Mouse (Mus musculus) kidney, adult 2 months (tissue): ENCODE measurements around the gene Clptm1. TPM values are rescaled to one million over a fixed set of nuclear protein-coding genes. Genes with fewer than 3 reads are reported as not detected.
"Not testable (repeated sequence)": the region's sequence is repeated elsewhere in the genome, so short reads cannot be mapped to it uniquely, and the experiment has no call there.

Experiments used
- DNase-seq: peaks from one replicate; pipeline ENCODE4 v3.0.0; 2021
- H3K27ac ChIP-seq: fragments of 200-500 bp; 2 replicates; pipeline ENCODE4 v1.5.1; 2012; ENCODE audit warnings: low read depth, low read length, control low read depth, inconsistent platforms; ENCODE audit not compliant: insufficient read depth
- H3K27me3 ChIP-seq: fragments of 200-500 bp; replicated peaks from 2 replicates; pipeline ENCODE4 v1.6.1; 2012; ENCODE audit warnings: mild to moderate bottlenecking, moderate library complexity, low read length, inconsistent platforms; ENCODE audit not compliant: control insufficient read depth, insufficient read depth
- H3K36me3 ChIP-seq: fragments of 200-500 bp; 2 replicates; pipeline ENCODE4 v1.6.1; 2012; ENCODE audit warnings: mild to moderate bottlenecking, moderate library complexity, low read length, inconsistent platforms; ENCODE audit not compliant: control insufficient read depth, insufficient read depth
- H3K4me1 ChIP-seq: fragments of 200-500 bp; 2 replicates; pipeline ENCODE4 v1.6.1; 2011; ENCODE audit warnings: low read length; ENCODE audit not compliant: control insufficient read depth, insufficient read depth
- H3K4me3 ChIP-seq: fragments of 200-500 bp; 2 replicates; pipeline ENCODE4 v1.5.1; 2011; ENCODE audit warnings: mild to moderate bottlenecking, low read depth, low read length, control low read depth; ENCODE audit not compliant: insufficient read depth
- CTCF ChIP-seq: fragments of 200-500 bp; conservative IDR thresholded peaks from 2 replicates; pipeline ENCODE4 v1.5.1; 2011; ENCODE audit warnings: low read depth, mild to moderate bottlenecking, control low read depth, low read length, moderate library complexity, mixed read lengths; ENCODE audit not compliant: insufficient read depth, insufficient read length
- POLR2A ChIP-seq: fragments of 200-500 bp; IDR thresholded peaks from one replicate; pipeline ENCODE4 v1.6.1; 2011; ENCODE audit warnings: low read depth, low read length, control low read depth
- WGBS: fragments of 180-500 bp; shearing (Covaris S2); methylation state at CpG from one replicate; pipeline ENCODE4 v1.1.7; 2018; 5-methylcytosine and 5-hydroxymethylcytosine counted together
- polyA plus RNA-seq: library from polyadenylated mRNA; depleted of rRNA; stranded (reverse); fragments of >200 nt; gene quantifications from 2 replicates; pipeline ENCODE4 v1.2.3, GENCODE M21; 2012

Gene Clptm1
- polyA plus RNA-seq, 1 experiment, result 144 TPM

DNA sequence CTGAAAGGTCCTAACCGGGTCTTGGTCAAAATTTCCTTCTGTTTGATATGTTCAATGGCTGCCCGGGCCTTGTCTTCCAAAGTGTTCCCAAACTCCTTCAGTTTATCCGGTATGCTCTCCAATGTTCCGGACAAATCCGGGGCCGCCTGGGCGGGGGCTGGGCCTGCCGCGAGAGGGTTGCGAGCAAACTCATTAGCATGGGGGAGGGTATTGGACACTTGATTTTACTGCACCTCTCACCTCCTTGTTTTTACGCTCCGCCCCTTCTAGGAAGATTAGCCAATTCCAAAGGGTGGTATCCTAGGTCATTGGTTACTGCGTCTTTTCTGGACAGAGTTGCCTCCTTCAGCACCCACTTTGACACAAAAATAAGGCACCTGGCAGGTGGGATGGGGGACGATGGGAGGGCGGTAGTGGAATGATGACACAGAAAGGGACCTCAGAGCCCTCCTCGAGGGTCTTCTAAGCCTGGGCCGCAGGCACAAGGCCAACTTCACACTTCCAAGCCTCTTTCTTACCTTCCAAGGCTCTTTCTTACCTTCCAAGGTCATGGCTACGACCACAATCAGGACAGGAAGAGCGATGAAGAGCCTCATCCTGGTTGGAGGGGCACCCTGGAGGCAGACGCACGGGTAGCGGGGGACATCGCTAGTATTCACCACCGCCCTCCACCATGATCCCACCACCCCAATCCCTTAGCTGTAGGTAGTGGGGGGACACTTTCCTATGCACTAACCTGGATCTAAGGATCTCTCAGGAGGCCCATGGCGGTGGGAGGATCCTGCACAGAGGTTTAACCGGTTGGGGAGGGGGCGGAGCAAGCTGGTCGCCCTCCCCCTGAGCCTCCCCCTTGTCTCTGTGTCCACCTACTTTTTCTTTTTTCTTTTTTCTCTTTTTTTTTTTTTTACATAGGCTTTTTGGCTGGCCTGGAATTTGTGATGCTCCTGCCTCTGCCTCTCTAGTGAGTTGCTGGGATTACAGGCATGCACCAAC is 27.3 kb upstream of the Clptm1 start, which contains the start of gene Apoc1:
Gene Apoc1 (minus strand): TSS at position 788 of the 993 bp plus-strand sequence.
- 64% methylated on average over 28 of the region's 28 CpGs for WGBS
- Histone ChIP-seq H3K27me3 (no peaks in the 10 kb centered on the region), H3K36me3 (no peaks in the 10 kb centered on the region), H3K27ac (no peak within 1 kb of the TSS), H3K4me1 (no peaks in the 10 kb centered on the region), H3K4me3 (no peak within 1 kb of the TSS)
- TF ChIP-seq CTCF (no peak; the same call in 1 of the 2 replicates), POLR2A (no peak)
- peak; percentile 55 for DNase-seq

DNA sequence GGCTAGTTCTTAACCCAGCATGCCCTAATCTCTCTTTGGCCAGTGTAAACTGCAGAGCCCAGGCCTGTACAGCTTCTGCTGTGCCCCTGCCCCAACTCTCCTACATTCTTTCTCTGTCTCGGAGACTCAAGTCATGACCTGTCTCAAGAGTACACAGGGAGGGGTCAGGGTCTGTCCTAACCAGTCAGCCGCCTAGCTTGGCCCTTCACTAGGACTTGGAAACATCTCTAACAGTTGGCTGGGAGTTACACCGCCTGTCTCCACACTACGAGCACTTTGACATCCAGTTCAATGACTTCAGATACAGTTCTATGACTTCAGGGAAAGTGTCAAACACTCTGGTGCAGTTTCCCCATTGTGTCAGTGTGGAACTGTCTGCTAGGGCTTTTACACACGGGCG is 26.6 kb upstream of the Clptm1 start:
- Histone ChIP-seq H3K4me3 (no peak overlapping the region), H3K27ac (no peak overlapping the region), H3K27me3 (no peaks in the 10 kb centered on the region), H3K4me1 (no peaks in the 10 kb centered on the region), H3K36me3 (no peaks in the 10 kb centered on the region)
- 71% methylated on average over 6 of the region's 6 CpGs for WGBS
- DNase-seq, result no peak
- no peak for TF ChIP-seq CTCF
- TF ChIP-seq POLR2A, result no peak

DNA sequence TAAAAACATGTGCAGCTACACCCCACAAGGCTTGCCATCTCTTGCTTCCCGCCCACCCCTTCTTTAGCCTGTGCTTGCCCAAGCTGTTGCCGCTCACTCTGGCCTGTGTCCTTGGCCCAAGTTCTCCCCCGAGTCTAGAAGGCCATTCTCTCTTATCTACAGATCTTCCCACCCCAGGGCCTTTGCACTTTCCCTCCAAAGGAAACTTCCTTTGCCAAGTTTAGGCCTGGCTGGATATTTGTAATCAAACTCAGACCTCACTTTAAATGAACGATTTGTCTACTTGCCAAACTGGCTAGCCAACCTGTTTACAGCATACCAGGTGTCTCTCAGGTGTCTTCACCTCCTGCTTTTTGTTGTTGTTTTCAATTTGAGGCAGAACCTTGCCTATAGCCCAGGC is 26.0 kb upstream of the Clptm1 start:
- H3K4me3 ChIP-seq, result no peak overlapping the region
- no peak for TF ChIP-seq CTCF
- no peak for TF ChIP-seq POLR2A
- 74% methylated on average over 4 of the region's 4 CpGs for WGBS
- no peaks in the 10 kb centered on the region for H3K4me1 ChIP-seq
- no peaks in the 10 kb centered on the region for H3K36me3 ChIP-seq
- DNase-seq, result no peak
- H3K27me3 ChIP-seq, result no peaks in the 10 kb centered on the region
- H3K27ac ChIP-seq, result no peak overlapping the region

- no peak for DNase-seq
- H3K27ac ChIP-seq, result no peak overlapping the region
- 79% methylated on average over 2 of the region's 2 CpGs for WGBS
- H3K4me3 ChIP-seq, result no peak overlapping the region
- no peaks in the 10 kb centered on the region for H3K4me1 ChIP-seq
- H3K36me3 ChIP-seq, result no peaks in the 10 kb centered on the region
- H3K27me3 ChIP-seq, result no peaks in the 10 kb centered on the region
- no peak for TF ChIP-seq POLR2A
- no peak for TF ChIP-seq CTCF
Observed at GRCm38 (mm10) chr7:19688611-19689010, 23.8 kb upstream of the Clptm1 start.

DNA sequence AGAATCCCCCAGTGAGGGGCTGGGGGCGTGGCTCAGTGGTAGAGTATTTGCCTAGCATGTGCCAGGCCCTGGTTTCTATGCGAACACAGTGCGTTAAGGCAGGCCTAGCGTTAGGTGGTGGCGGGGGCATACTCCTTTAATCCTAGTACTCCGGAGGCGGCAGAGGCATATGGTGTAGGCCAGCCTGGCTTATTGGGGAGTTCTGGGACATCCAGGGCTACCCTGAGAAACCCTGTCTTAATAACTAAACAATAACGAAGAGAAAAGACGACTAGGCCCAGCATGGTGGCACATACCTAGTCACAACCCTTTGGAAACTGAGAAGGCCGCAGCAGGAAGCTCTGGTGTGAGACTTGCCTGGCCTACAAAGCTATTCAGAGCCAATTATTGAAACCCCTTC is 23.3 kb upstream of the Clptm1 start:
- Histone ChIP-seq H3K4me1 (no peaks in the 10 kb centered on the region), H3K27ac (no peak overlapping the region), H3K36me3 (no peaks in the 10 kb centered on the region), H3K4me3 (no peak overlapping the region), H3K27me3 (no peaks in the 10 kb centered on the region)
- DNase-seq, result no peak
- WGBS, result 92% methylated on average over 10 of the region's 10 CpGs
- TF ChIP-seq POLR2A, result no peak
- TF ChIP-seq CTCF, result no peak

- not testable (repeated sequence) for DNase-seq, H3K4me3 ChIP-seq, H3K27me3 ChIP-seq, H3K36me3 ChIP-seq, H3K27ac ChIP-seq, H3K4me1 ChIP-seq
- WGBS, result 57% methylated on average over 8 of the region's 8 CpGs
Observed at GRCm38 (mm10) chr7:19686927-19687583, 22.2 kb upstream of the Clptm1 start.

DNA sequence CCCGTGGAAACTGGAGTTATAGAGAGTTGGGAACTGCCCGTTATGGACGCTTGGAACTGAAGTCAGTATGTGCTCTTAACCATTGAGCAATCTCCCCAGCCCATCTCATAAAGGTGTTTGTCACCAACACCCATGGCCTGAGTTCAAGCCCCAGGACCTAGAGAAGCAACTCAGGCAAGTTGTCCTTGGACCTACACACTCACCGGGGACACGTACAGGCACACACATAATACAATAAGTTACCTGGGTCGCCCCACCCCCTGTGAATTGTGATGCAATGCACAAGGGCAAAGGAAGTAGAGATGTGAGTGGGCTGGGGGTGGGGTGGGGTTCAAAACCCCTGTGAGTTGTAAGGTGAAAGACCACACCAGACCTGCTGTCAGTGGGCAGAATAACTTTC is 21.7 kb upstream of the Clptm1 start:
- 83% methylated on average over 6 of the region's 6 CpGs for WGBS
- no peaks in the 10 kb centered on the region for H3K27me3 ChIP-seq
- DNase-seq, result no peak
- H3K27ac ChIP-seq, result no peak overlapping the region
- no peaks in the 10 kb centered on the region for H3K4me1 ChIP-seq
- H3K4me3 ChIP-seq, result no peak overlapping the region
- no peaks in the 10 kb centered on the region for H3K36me3 ChIP-seq
- TF ChIP-seq CTCF, result no peak
- no peak for TF ChIP-seq POLR2A

GRCm38 (mm10) chr7:19685374-19685773 is 20.5 kb upstream of the Clptm1 start:
- no peak overlapping the region for H3K4me3 ChIP-seq
- H3K36me3 ChIP-seq, result no peaks in the 10 kb centered on the region
- DNase-seq, result no peak
- TF ChIP-seq POLR2A (no peak), CTCF (no peak)
- H3K4me1 ChIP-seq, result no peaks in the 10 kb centered on the region
- no peak overlapping the region for H3K27ac ChIP-seq
- H3K27me3 ChIP-seq, result no peaks in the 10 kb centered on the region
- 66% methylated on average over 4 of the region's 4 CpGs for WGBS
